Mouse (Mus musculus): ENCODE data around the gene Uaca. TPM values are rescaled to one million over a fixed set of nuclear protein-coding genes. Genes with fewer than 3 reads are reported as not detected.

Gene Uaca
- 32.6 and 36.2 TPM in 2 replicates for polyA plus RNA-seq (2016; fragmentation: Nextera tagmentation; extraction: Ambion mirVana)

- H3K36me3 ChIP-seq = no peaks in the 10 kb centered on the region
- no peaks in the 10 kb centered on the region for H3K9me3 ChIP-seq (replicated peaks)
- H3K27me3 ChIP-seq = 0 out of 2 replicates have a peak, but pooled peaks cover 6% of the 10 kb centered on the region
- peak within 1 kb of the TSS; percentile 83 for H3K9ac ChIP-seq
- peak; percentile 94 for ATAC-seq (ENCODE audit: low FRiP score)
- peak within 1 kb of the TSS; percentile 25 for H3K27ac ChIP-seq
- H3K4me3 ChIP-seq = peak within 1 kb of the TSS; percentile 81
- peaks cover 13% of the 10 kb centered on the region; the same call in 1 of the 2 replicates for H3K4me1 ChIP-seq
- under 1% methylated on average over 45 of the region's 45 CpGs for WGBS
- H3K4me2 ChIP-seq (replicated peaks) = peak within 1 kb of the TSS; percentile 99
These were observed at the start of gene Uaca for GRCm38 (mm10) chr9:60794210-60794840. Gene Uaca, plus strand, starts transcription at chr9:60794542.

GRCm38 (mm10) chr9:60744971-60745370 lies 49.4 kb upstream of the Uaca start:
- no peak overlapping the region for H3K27ac ChIP-seq
- 0 out of 2 replicates have a peak, but pooled peaks cover 3% of the 10 kb centered on the region for H3K4me1 ChIP-seq
- 60% methylated on average over 4 of the region's 4 CpGs for WGBS
- H3K36me3 ChIP-seq = no peaks in the 10 kb centered on the region
- H3K27me3 ChIP-seq = 0 out of 2 replicates have a peak, but pooled peaks cover 5% of the 10 kb centered on the region
- no peak overlapping the region for H3K4me3 ChIP-seq
- H3K9me3 ChIP-seq (replicated peaks) = no peaks in the 10 kb centered on the region
- H3K9ac ChIP-seq = no peak overlapping the region
- H3K4me2 ChIP-seq (replicated peaks) = no peak overlapping the region
- ATAC-seq (ENCODE audit: low FRiP score) = no peak

- Histone ChIP-seq H3K27ac (no peak overlapping the region), H3K4me3 (no peak overlapping the region), H3K9ac (no peak overlapping the region), H3K9me3 (replicated peaks) (no peaks in the 10 kb centered on the region), H3K27me3 (0 out of 2 replicates have a peak, but pooled peaks cover 5% of the 10 kb centered on the region), H3K4me1 (0 out of 2 replicates have a peak, but pooled peaks cover 3% of the 10 kb centered on the region), H3K36me3 (no peaks in the 10 kb centered on the region), H3K4me2 (replicated peaks) (no peak overlapping the region)
- ATAC-seq (ENCODE audit: low FRiP score) = no peak
- WGBS = 63% methylated on average over 6 of the region's 6 CpGs
These were observed 47.8 kb upstream of the Uaca start for GRCm38 (mm10) chr9:60746561-60746960.

GRCm38 (mm10) chr9:60747672-60748071 lies 46.7 kb upstream of the Uaca start:
- Histone ChIP-seq H3K4me2 (replicated peaks) (no peak overlapping the region), H3K9ac (no peak overlapping the region), H3K36me3 (no peaks in the 10 kb centered on the region), H3K27ac (no peak overlapping the region), H3K9me3 (replicated peaks) (no peaks in the 10 kb centered on the region), H3K4me1 (0 out of 2 replicates have a peak, but pooled peaks cover 3% of the 10 kb centered on the region), H3K27me3 (0 out of 2 replicates have a peak, but pooled peaks cover 5% of the 10 kb centered on the region), H3K4me3 (no peak overlapping the region)
- 93% methylated on average over 5 of the region's 5 CpGs for WGBS
- ATAC-seq (ENCODE audit: low FRiP score) = no peak

- Histone ChIP-seq H3K4me3 (no peak overlapping the region), H3K36me3 (no peaks in the 10 kb centered on the region), H3K27me3 (0 out of 2 replicates have a peak, but pooled peaks cover 5% of the 10 kb centered on the region), H3K4me1 (0 out of 2 replicates have a peak, but pooled peaks cover 3% of the 10 kb centered on the region), H3K9me3 (replicated peaks) (no peaks in the 10 kb centered on the region), H3K27ac (no peak overlapping the region), H3K9ac (no peak overlapping the region), H3K4me2 (replicated peaks) (no peak overlapping the region)
- ATAC-seq (ENCODE audit: low FRiP score) = no peak
- 80% methylated on average over 2 of the region's 2 CpGs for WGBS
These were observed 46.2 kb upstream of the Uaca start for GRCm38 (mm10) chr9:60748191-60748590.

GRCm38 (mm10) chr9:60749105-60749504 lies 45.2 kb upstream of the Uaca start:
- Histone ChIP-seq H3K9ac (no peak overlapping the region), H3K4me1 (no peaks in the 10 kb centered on the region), H3K27ac (no peak overlapping the region), H3K4me3 (no peak overlapping the region), H3K36me3 (no peaks in the 10 kb centered on the region), H3K4me2 (replicated peaks) (no peak overlapping the region), H3K27me3 (0 out of 2 replicates have a peak, but pooled peaks cover 5% of the 10 kb centered on the region), H3K9me3 (replicated peaks) (no peaks in the 10 kb centered on the region)
- WGBS = 97% methylated on average over 2 of the region's 2 CpGs
- ATAC-seq (ENCODE audit: low FRiP score) = no peak

GRCm38 (mm10) chr9:60751098-60751497 lies 43.2 kb upstream of the Uaca start:
- H3K4me1 ChIP-seq = no peaks in the 10 kb centered on the region
- no peaks in the 10 kb centered on the region for H3K27me3 ChIP-seq
- no peak overlapping the region for H3K4me2 ChIP-seq (replicated peaks)
- ATAC-seq (ENCODE audit: low FRiP score) = no peak
- WGBS = 88% methylated on average over 5 of the region's 5 CpGs
- H3K4me3 ChIP-seq = no peak overlapping the region
- no peak overlapping the region for H3K9ac ChIP-seq
- no peaks in the 10 kb centered on the region for H3K36me3 ChIP-seq
- H3K27ac ChIP-seq = no peak overlapping the region
- no peaks in the 10 kb centered on the region for H3K9me3 ChIP-seq (replicated peaks)

- Histone ChIP-seq H3K4me2 (replicated peaks) (no peak overlapping the region), H3K27ac (no peak overlapping the region), H3K36me3 (no peaks in the 10 kb centered on the region), H3K9me3 (replicated peaks) (no peaks in the 10 kb centered on the region), H3K4me3 (no peak overlapping the region), H3K9ac (no peak overlapping the region), H3K4me1 (no peaks in the 10 kb centered on the region), H3K27me3 (no peaks in the 10 kb centered on the region)
- WGBS = 64% methylated on average over 6 of the region's 6 CpGs
- ATAC-seq (ENCODE audit: low FRiP score) = no peak
These were observed 42.4 kb upstream of the Uaca start for GRCm38 (mm10) chr9:60751971-60752370.

- Histone ChIP-seq H3K4me2 (replicated peaks) (no peak overlapping the region), H3K36me3 (no peaks in the 10 kb centered on the region), H3K4me3 (no peak overlapping the region), H3K27me3 (no peaks in the 10 kb centered on the region), H3K9me3 (replicated peaks) (no peaks in the 10 kb centered on the region), H3K27ac (no peak overlapping the region), H3K4me1 (no peaks in the 10 kb centered on the region), H3K9ac (no peak overlapping the region)
- no peak for ATAC-seq (ENCODE audit: low FRiP score)
These were observed 41.7 kb upstream of the Uaca start for GRCm38 (mm10) chr9:60752636-60753035.

GRCm38 (mm10) chr9:60756258-60756657 lies 38.1 kb upstream of the Uaca start:
- no peak overlapping the region for H3K4me2 ChIP-seq (replicated peaks)
- H3K4me3 ChIP-seq = no peak overlapping the region
- H3K9ac ChIP-seq = no peak overlapping the region
- WGBS = 37% methylated on average over 6 of the region's 6 CpGs
- H3K27ac ChIP-seq = no peak overlapping the region
- no peak for ATAC-seq (ENCODE audit: low FRiP score)
- no peaks in the 10 kb centered on the region for H3K27me3 ChIP-seq
- no peaks in the 10 kb centered on the region for H3K4me1 ChIP-seq
- no peaks in the 10 kb centered on the region for H3K36me3 ChIP-seq
- H3K9me3 ChIP-seq (replicated peaks) = no peaks in the 10 kb centered on the region

- no peaks in the 10 kb centered on the region for H3K9me3 ChIP-seq (replicated peaks)
- no peak overlapping the region for H3K9ac ChIP-seq
- H3K27ac ChIP-seq = no peak overlapping the region
- H3K4me1 ChIP-seq = no peaks in the 10 kb centered on the region
- H3K4me2 ChIP-seq (replicated peaks) = no peak overlapping the region
- WGBS = 82% methylated on average over 15 of the region's 15 CpGs
- H3K4me3 ChIP-seq = no peak overlapping the region
- no peaks in the 10 kb centered on the region for H3K36me3 ChIP-seq
- H3K27me3 ChIP-seq = no peaks in the 10 kb centered on the region
- no peak for ATAC-seq (ENCODE audit: low FRiP score)
These were observed 37.2 kb upstream of the Uaca start for GRCm38 (mm10) chr9:60756866-60757740.

GRCm38 (mm10) chr9:60757817-60758216 lies 36.5 kb upstream of the Uaca start:
- Histone ChIP-seq H3K4me3 (no peak overlapping the region), H3K27ac (no peak overlapping the region), H3K4me2 (replicated peaks) (no peak overlapping the region), H3K27me3 (no peaks in the 10 kb centered on the region), H3K4me1 (no peaks in the 10 kb centered on the region), H3K9ac (no peak overlapping the region), H3K36me3 (no peaks in the 10 kb centered on the region), H3K9me3 (replicated peaks) (no peaks in the 10 kb centered on the region)
- no peak for ATAC-seq (ENCODE audit: low FRiP score)
- 38% methylated on average over 5 of the region's 5 CpGs for WGBS

Measured in hindbrain, embryonic 12.5 days (tissue).